Mouse (Mus musculus) forebrain, embryonic 14.5 days (tissue): ENCODE data around the gene Il9r. TPM values are rescaled to one million over a fixed set of nuclear protein-coding genes. Genes with fewer than 3 reads are reported as not detected.
A peak's percentile ranks its signal among the peaks of the same experiment; 100 is the strongest.

Experiments
- ATAC-seq: fragments of 200-750 bp; cut with Nextera tagmentation; 2 replicates; pipeline ENCODE4 v1.8.0; 2017; ENCODE audit warnings: mild to moderate bottlenecking, moderate library complexity
- DNase-seq: peaks from one replicate; pipeline ENCODE4 v3.0.0-alpha.2; 2015; ENCODE audit warnings: low spot score
- H3K27ac ChIP-seq: fragments of 300-500 bp; sonication (generic); 2 replicates; pipeline ENCODE4 v1.5.1; 2014; ENCODE audit warnings: low read depth, mild to moderate bottlenecking, control low read depth, low read length, moderate library complexity
- H3K27me3 ChIP-seq: fragments of 300-500 bp; sonication (generic); replicated peaks from 2 replicates; pipeline ENCODE4 v1.6.1; 2014; ENCODE audit warnings: low read length, control low read depth, mixed read lengths; ENCODE audit not compliant: control insufficient read depth, insufficient read depth
- H3K36me3 ChIP-seq: fragments of 300-500 bp; sonication (generic); 2 replicates; pipeline ENCODE4 v1.6.1; 2014; ENCODE audit warnings: low read length, control low read depth; ENCODE audit not compliant: control insufficient read depth, insufficient read depth
- H3K4me1 ChIP-seq: fragments of 300-500 bp; sonication (generic); 2 replicates; pipeline ENCODE4 v1.6.1; 2014; ENCODE audit warnings: antibody characterized with exemption, low read length, control low read depth; ENCODE audit not compliant: control insufficient read depth, insufficient read depth
- H3K4me2 ChIP-seq: fragments of 300-500 bp; sonication (generic); 2 replicates; pipeline ENCODE4 v1.6.1; 2014; ENCODE audit warnings: mild to moderate bottlenecking, control low read depth, low read length
- H3K4me3 ChIP-seq: fragments of 300-500 bp; sonication (generic); 2 replicates; pipeline ENCODE4 v1.5.1; 2014; ENCODE audit warnings: low read depth, low read length, control low read depth
- H3K9ac ChIP-seq: fragments of 300-500 bp; sonication (generic); 2 replicates; pipeline ENCODE4 v1.6.1; 2014; ENCODE audit warnings: mild to moderate bottlenecking, low read length, control low read depth, moderate library complexity
- H3K9me3 ChIP-seq: fragments of 300-500 bp; sonication (generic); replicated peaks from 2 replicates; pipeline ENCODE4 v1.6.1; 2016; ENCODE audit warnings: low read length, control low read depth, mixed read lengths; ENCODE audit not compliant: control insufficient read depth
- WGBS: fragments of 180-500 bp; shearing (Covaris S2); extraction: QIAGEN DNeasy Blood & Tissue Kit; methylation state at CpG from one replicate; pipeline ENCODE4 v1.1.7; 2014; 5-methylcytosine and 5-hydroxymethylcytosine counted together
- polyA plus RNA-seq: library from polyadenylated mRNA; unstranded; fragments of >200 nt; fragmentation: Nextera tagmentation; extraction: Ambion mirVana; gene quantifications from 2 replicates; pipeline ENCODE4 v1.2.1, GENCODE M21; 2014

The Il9r gene
- polyA plus RNA-seq, 1 experiment from 2014 or later: not detected

GRCm38 (mm10) chr11:32161500-32161899 lies 38.6 kb downstream of the Il9r start:
- peak overlapping the region; percentile 58 for H3K9ac ChIP-seq

DNA sequence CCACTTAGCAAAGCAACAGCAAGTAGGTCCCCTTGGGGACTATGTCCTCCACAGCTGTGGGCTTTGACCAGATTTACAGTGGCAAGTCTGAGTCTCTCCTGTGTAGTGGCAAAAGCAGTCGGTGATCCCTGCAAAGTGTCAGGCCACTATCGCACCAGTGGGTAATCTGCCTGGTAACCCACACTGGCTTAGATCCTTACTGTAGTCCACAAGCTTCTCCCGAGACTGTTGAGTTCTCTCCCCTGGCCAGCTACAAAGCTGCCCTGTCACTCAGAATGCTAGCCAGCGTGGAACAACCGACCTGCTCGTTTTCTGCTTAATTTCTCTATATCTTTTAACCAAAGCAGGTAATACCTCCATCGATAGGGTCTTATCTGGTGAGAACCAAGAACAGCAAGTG lies 39.7 kb downstream of the Il9r start:
- H3K9ac ChIP-seq: no peak overlapping the region; the same call in 1 of the 2 replicates
- H3K9me3 ChIP-seq: no peaks in the 10 kb centered on the region
- no peaks in the 10 kb centered on the region for H3K27me3 ChIP-seq
- peaks cover 43% of the 10 kb centered on the region for H3K4me1 ChIP-seq
- no peak overlapping the region for H3K4me3 ChIP-seq
- WGBS: 69% methylated on average over 7 of the region's 7 CpGs
- DNase-seq: no peak
- peak overlapping the region; percentile 90; the same call in 1 of the 2 replicates for H3K27ac ChIP-seq
- no peaks in the 10 kb centered on the region for H3K36me3 ChIP-seq
- ATAC-seq: no peak
- no peak overlapping the region for H3K4me2 ChIP-seq

More at GRCm38 (mm10) chr11:32161500-32161899, 38.6 kb downstream of the Il9r start:
- peaks cover 39% of the 10 kb centered on the region for H3K4me1 ChIP-seq
- peak; percentile 68 for DNase-seq
- H3K27ac ChIP-seq: peak overlapping the region; percentile 90
- no peaks in the 10 kb centered on the region for H3K36me3 ChIP-seq
- no peaks in the 10 kb centered on the region for H3K27me3 ChIP-seq
- no peak for ATAC-seq
- H3K4me3 ChIP-seq: peak overlapping the region; percentile 16; the same call in 1 of the 2 replicates
- 6% methylated on average over 9 of the region's 9 CpGs for WGBS
- H3K4me2 ChIP-seq: peak overlapping the region; percentile 48
- H3K9me3 ChIP-seq: no peaks in the 10 kb centered on the region

- H3K9me3 ChIP-seq: no peaks in the 10 kb centered on the region
- H3K4me1 ChIP-seq: peaks cover 43% of the 10 kb centered on the region
- DNase-seq (peak; percentile 28), ATAC-seq (no peak)
- H3K27me3 ChIP-seq: no peaks in the 10 kb centered on the region
- no peaks in the 10 kb centered on the region for H3K36me3 ChIP-seq
- H3K4me3 ChIP-seq: no peak overlapping the region
- 94% methylated on average over 3 of the region's 3 CpGs for WGBS
- peak overlapping the region; percentile 96 for H3K27ac ChIP-seq
- no peak overlapping the region for H3K4me2 ChIP-seq
- no peak overlapping the region for H3K9ac ChIP-seq
These were observed 40.9 kb downstream of the Il9r start for GRCm38 (mm10) chr11:32159176-32159575.

DNA sequence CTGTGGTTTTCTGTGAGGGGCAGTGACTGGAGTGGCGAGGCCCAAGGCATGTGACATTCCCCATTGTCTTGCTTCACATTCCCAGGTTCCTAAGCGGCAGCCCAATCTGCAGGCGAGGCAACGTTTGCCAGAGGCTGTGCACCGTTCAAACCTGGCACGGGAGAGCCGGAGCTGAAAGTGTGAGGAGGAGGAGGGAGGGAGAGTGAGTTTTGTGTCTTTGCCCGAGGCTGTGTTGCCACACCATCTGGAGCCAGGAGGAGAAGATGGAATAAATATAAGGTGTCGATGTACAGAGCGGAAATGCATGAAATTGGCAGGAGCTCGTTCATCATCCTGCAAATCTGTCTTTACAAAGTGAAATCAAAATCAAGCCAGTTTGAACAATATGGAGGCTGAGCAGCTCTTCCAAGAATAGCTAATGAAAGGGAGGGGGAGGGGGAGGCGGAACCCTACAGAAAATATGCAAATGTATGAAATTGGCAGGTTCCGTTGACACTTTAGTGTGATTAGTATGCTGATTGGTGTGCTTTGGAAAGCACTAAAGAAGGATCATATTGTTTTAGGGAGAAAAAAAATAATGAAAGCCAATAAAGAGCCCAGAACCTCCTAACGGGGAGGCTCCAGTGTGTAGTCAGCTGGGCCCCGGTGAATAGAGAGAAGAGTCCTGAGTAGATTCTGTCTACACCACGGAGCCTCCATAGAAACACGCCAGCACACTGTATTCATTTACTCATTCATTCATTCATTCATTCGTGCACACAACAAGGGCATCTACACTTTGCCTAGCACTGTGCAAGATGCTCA lies 42.1 kb downstream of the Il9r start:
- H3K4me2 ChIP-seq: peak overlapping the region; percentile 26
- no peak overlapping the region for H3K4me3 ChIP-seq
- 5% methylated on average over 18 of the region's 18 CpGs for WGBS
- peak overlapping the region; percentile 96 for H3K27ac ChIP-seq
- peak; percentile 99 for DNase-seq
- ATAC-seq: peak; percentile 85
- H3K27me3 ChIP-seq: no peaks in the 10 kb centered on the region
- H3K9ac ChIP-seq: no peak overlapping the region
- no peaks in the 10 kb centered on the region for H3K9me3 ChIP-seq
- H3K4me1 ChIP-seq: peaks cover 43% of the 10 kb centered on the region
- H3K36me3 ChIP-seq: no peaks in the 10 kb centered on the region

GRCm38 (mm10) chr11:32156854-32157630 lies 43.0 kb downstream of the Il9r start:
- DNase-seq: peak; percentile 68
- ATAC-seq: no peak
- Histone ChIP-seq H3K9ac (no peak overlapping the region), H3K36me3 (no peaks in the 10 kb centered on the region), H3K27me3 (no peaks in the 10 kb centered on the region), H3K4me3 (no peak overlapping the region), H3K9me3 (no peaks in the 10 kb centered on the region), H3K27ac (peak overlapping the region; percentile 96), H3K4me2 (no peak overlapping the region), H3K4me1 (peaks cover 42% of the 10 kb centered on the region)
- 37% methylated on average over 7 of the region's 7 CpGs for WGBS

DNA sequence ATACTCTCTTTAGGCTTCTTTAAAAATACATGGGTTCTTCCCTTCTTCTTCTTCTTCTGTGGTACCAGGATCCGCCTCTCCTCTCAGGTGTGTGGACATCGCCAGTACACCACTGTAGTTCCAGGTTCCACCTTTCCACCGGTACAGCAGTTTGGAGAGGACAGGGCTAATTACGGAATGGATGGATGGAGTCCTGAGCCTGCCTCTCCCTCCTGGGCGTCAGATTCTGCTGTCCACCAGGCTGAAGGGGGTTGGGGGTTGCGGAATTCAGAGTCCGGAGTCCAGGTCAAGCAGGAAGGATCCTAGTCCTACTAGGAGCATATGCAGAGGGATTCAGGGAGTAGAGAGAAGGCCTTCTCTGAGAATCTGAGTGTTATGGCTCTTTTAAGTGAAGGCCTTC lies 46.9 kb downstream of the Il9r start:
- Histone ChIP-seq H3K4me1 (peaks cover 12% of the 10 kb centered on the region), H3K4me3 (no peak overlapping the region), H3K9me3 (no peaks in the 10 kb centered on the region), H3K36me3 (no peaks in the 10 kb centered on the region), H3K4me2 (no peak overlapping the region), H3K27me3 (no peaks in the 10 kb centered on the region), H3K27ac (no peak overlapping the region), H3K9ac (no peak overlapping the region)
- 94% methylated on average over 7 of the region's 7 CpGs for WGBS
- ATAC-seq (no peak), DNase-seq (no peak)

GRCm38 (mm10) chr11:32152814-32153213 lies 47.3 kb downstream of the Il9r start:
- Histone ChIP-seq H3K4me1 (peaks cover 12% of the 10 kb centered on the region), H3K4me3 (no peak overlapping the region), H3K4me2 (no peak overlapping the region), H3K27ac (no peak overlapping the region), H3K9me3 (no peaks in the 10 kb centered on the region), H3K9ac (no peak overlapping the region), H3K27me3 (no peaks in the 10 kb centered on the region), H3K36me3 (no peaks in the 10 kb centered on the region)
- DNase-seq (no peak), ATAC-seq (no peak)

DNA sequence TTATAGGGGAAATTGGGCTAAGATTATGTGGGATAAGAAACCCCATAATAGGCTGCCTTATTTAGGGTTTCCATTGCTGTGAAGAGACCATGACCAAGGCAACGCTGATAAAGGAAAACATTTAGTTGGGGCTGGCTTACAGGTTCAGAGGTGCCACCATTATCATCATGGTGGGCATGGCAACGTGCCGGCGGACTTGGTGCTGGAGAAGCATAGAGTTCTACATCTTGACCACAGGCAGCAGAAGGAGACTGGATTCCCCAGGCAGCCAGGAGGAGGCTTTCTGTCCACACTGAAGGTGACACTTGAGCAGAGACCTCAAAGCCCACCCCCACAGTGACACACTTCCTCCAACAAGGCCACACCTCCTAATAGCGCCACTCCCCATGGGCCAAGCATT lies 48.8 kb downstream of the Il9r start:
- 96% methylated on average over 5 of the region's 5 CpGs for WGBS
- ATAC-seq (no peak), DNase-seq (no peak)

More for the DNA sequence above, 48.8 kb downstream of the Il9r start:
- Histone ChIP-seq H3K9ac (no peak overlapping the region), H3K9me3 (no peaks in the 10 kb centered on the region), H3K4me2 (no peak overlapping the region), H3K27ac (no peak overlapping the region), H3K4me3 (no peak overlapping the region), H3K36me3 (no peaks in the 10 kb centered on the region), H3K27me3 (no peaks in the 10 kb centered on the region), H3K4me1 (peaks cover under 1% of the 10 kb centered on the region; the same call in 1 of the 2 replicates)
